Mouse (Mus musculus): ENCODE data around the gene Galr3.

- TF ChIP-seq CTCF (conservative IDR thresholded peaks at IDR 0.05 in 1 of 2, IDR thresholded peaks at IDR 0.05 in 1 of 2; ENCODE audit: low read depth in 2 of 2, low read length in 2 of 2) = no peak
- TF ChIP-seq ZNF384 (IDR thresholded peaks at IDR 0.05; ENCODE audit: low read depth, low read length) = no peak
- TF ChIP-seq ETS1 (conservative IDR thresholded peaks at IDR 0.05; ENCODE audit: low read depth, low read length) = no peak
- no peak for TF ChIP-seq GABPA (IDR thresholded peaks at IDR 0.05; ENCODE audit: insufficient replicate concordance, low read depth, low read length)
- TF ChIP-seq HCFC1 (IDR thresholded peaks at IDR 0.05; ENCODE audit: low read depth, low read length) = no peak; the same call in 1 of the 2 replicates
- TF ChIP-seq E2F4 (IDR thresholded peaks at IDR 0.05; ENCODE audit: insufficient replicate concordance, low read depth, low read length) = no peak
- TF ChIP-seq SMC3 (IDR thresholded peaks at IDR 0.05; ENCODE audit: low read depth, low read length) = no peak
- TF ChIP-seq USF2 (conservative IDR thresholded peaks at IDR 0.05; ENCODE audit: low read depth, low read length) = no peak
- TF ChIP-seq POLR2A (IDR thresholded peaks at IDR 0.05; ENCODE audit: low read depth, low read length) = peak; percentile 44; the same call in 1 of the 2 replicates
- no peak for TF ChIP-seq EP300 (IDR thresholded peaks at IDR 0.05; ENCODE audit: low read length)
- no peak for TF ChIP-seq USF1 (IDR thresholded peaks at IDR 0.05; ENCODE audit: low read depth, low read length)
- no peak for TF ChIP-seq JUND (conservative IDR thresholded peaks at IDR 0.05; ENCODE audit: low read depth, low read length)
- TF ChIP-seq ZC3H11A (IDR thresholded peaks at IDR 0.05; ENCODE audit: low read depth, low read length) = no peak
- TF ChIP-seq ZMIZ1 (IDR thresholded peaks at IDR 0.05; ENCODE audit: low read depth, low read length) = no peak
Measured at GRCm38 (mm10) chr15:79065086-79065770, 23.5 kb downstream of the Galr3 start.

Data from CH12.LX (cell line).